Mouse (Mus musculus) forebrain, embryonic 10.5 days (tissue): ENCODE measurements around the gene Slc4a11. TPM values are rescaled to one million over a fixed set of nuclear protein-coding genes. Genes with fewer than 3 reads are reported as not detected.
"Not testable (repeated sequence)": the region's sequence is repeated elsewhere in the genome, so short reads cannot be mapped to it uniquely, and the experiment has no call there.

Experiments
- DNase-seq: peaks from one replicate; pipeline ENCODE4 v3.0.0-alpha.2; 2017; ENCODE audit warnings: low spot score; ENCODE audit errors: extremely low spot score
- H3K27ac ChIP-seq: fragments of 300-500 bp; sonication (generic); 2 replicates; pipeline ENCODE4 v1.5.1; 2016; ENCODE audit warnings: mild to moderate bottlenecking
- H3K27me3 ChIP-seq: fragments of 300-500 bp; sonication (generic); 2 replicates; pipeline ENCODE4 v1.6.1; 2016; ENCODE audit warnings: mild to moderate bottlenecking; ENCODE audit not compliant: poor library complexity, severe bottlenecking
- H3K36me3 ChIP-seq: fragments of 300-500 bp; sonication (generic); replicated peaks from 2 replicates; pipeline ENCODE4 v1.6.1; 2016; ENCODE audit warnings: mild to moderate bottlenecking, moderate library complexity
- H3K4me1 ChIP-seq: fragments of 300-500 bp; sonication (generic); 2 replicates; pipeline ENCODE4 v1.6.1; 2016
- H3K4me3 ChIP-seq: fragments of 300-500 bp; sonication (generic); 2 replicates; pipeline ENCODE4 v1.5.1; 2016; ENCODE audit warnings: mild to moderate bottlenecking, moderate library complexity
- H3K9me3 ChIP-seq: fragments of 300-500 bp; sonication (generic); 2 replicates; pipeline ENCODE4 v1.6.1; 2016; ENCODE audit warnings: mild to moderate bottlenecking, moderate library complexity
- WGBS: fragments of 180-500 bp; shearing (Covaris S2); methylation state at CpG from one replicate; pipeline ENCODE4 v1.1.7; 2016; 5-methylcytosine and 5-hydroxymethylcytosine counted together
- polyA plus RNA-seq: library from polyadenylated mRNA; unstranded; fragments of >200 nt; fragmentation: Nextera tagmentation; extraction: Ambion mirVana; gene quantifications from 2 replicates; pipeline ENCODE4 v1.2.1, GENCODE M21; 2016

The Slc4a11 gene
- polyA plus RNA-seq, 1 experiment from 2014 or later, result 0.71 TPM

DNA sequence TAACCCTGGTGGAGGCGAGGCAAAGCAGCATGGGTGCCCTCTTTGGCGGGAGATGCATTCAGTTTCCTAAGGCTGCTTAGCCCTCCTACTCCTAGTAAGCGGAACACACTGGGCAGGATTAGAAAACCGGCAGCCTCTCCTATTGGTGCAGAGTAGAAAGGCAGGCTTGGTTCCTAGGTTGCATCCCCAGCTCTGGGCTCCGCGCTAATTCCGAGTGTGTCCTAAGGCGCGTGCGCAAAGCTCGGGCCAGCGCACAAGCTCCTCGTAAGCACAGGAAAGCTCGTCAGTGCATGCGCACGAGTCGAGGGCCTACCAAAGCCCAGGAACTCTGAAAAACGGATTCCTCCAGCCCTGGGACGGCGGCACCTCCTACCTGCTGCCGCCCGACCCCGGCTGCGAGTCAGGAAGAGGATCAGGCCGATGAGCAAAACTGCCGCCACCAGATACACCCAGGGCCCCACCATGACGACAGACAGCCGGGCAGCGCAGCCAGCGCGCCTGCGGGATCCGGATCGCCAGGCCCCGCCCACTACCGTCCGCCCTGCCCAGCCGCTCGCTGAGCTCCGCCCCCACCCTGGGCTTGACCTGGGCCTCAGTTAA lies 33.1 kb downstream of the Slc4a11 start, which contains the start of gene Ddrgk1:
Gene Ddrgk1, minus strand, starts transcription at position 558 of the 600 bp plus-strand sequence.
- Histone ChIP-seq H3K4me1 (peaks cover 48% of the 10 kb centered on the region), H3K4me3 (peak within 1 kb of the TSS; percentile 63), H3K27me3 (no peaks in the 10 kb centered on the region), H3K36me3 (peaks cover 37% of the 10 kb centered on the region), H3K9me3 (no peaks in the 10 kb centered on the region), H3K27ac (peak within 1 kb of the TSS; percentile 97)
- under 1% methylated on average over 40 of the region's 40 CpGs for WGBS
- DNase-seq, result peak; percentile 93

DNA sequence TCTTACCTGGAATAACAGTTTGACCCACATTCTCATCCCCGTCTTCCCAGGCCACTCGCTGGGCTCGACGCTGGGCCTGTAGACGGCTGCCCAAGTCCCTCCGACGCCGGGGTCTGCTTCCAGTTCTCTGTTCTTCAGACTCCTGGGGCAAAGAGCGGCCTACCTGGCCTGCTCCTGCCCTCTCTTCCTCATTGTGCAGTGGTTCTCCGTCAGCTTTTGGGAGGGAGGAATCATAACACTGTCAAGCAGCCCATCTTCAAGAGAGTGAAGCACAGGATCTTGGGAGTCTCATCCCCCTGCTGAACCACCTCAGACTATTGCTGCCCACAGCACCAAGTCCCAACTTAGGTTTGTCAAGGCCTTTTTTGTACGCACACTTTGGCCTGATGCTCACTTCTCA lies 34.0 kb downstream of the Slc4a11 start:
- peak overlapping the region; percentile 63 for H3K4me3 ChIP-seq
- DNase-seq, result no peak
- no peaks in the 10 kb centered on the region for H3K9me3 ChIP-seq
- peak overlapping the region; percentile 97 for H3K27ac ChIP-seq
- H3K4me1 ChIP-seq, result peaks cover 39% of the 10 kb centered on the region
- H3K36me3 ChIP-seq, result peaks cover 45% of the 10 kb centered on the region
- H3K27me3 ChIP-seq, result no peaks in the 10 kb centered on the region
- 90% methylated on average over 11 of the region's 11 CpGs for WGBS

DNA sequence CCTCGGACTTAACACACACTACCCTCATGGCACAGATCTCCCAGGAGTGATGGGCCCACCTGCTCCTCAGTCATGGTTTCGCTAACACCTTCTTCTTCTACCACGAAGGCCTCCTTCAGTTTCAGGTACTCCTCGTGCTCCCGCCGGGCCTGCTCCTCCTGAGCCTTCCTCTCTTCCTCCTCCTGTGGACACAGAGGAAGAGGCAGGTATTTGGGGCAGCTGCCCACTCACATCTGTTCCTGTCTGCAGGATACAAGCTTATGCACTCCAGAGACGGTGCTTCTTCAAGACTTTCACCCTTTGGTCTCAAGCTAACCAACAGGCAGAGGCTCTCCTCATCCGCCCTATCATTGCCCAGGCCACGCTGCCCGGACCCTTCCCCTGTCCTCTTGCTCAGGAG lies 38.8 kb downstream of the Slc4a11 start:
- DNase-seq, result no peak
- H3K4me3 ChIP-seq, result no peak overlapping the region
- peaks cover 93% of the 10 kb centered on the region for H3K36me3 ChIP-seq
- no peak overlapping the region for H3K27ac ChIP-seq
- peaks cover 18% of the 10 kb centered on the region for H3K4me1 ChIP-seq
- no peaks in the 10 kb centered on the region for H3K9me3 ChIP-seq
- WGBS, result 94% methylated on average over 10 of the region's 10 CpGs
- no peaks in the 10 kb centered on the region for H3K27me3 ChIP-seq

DNA sequence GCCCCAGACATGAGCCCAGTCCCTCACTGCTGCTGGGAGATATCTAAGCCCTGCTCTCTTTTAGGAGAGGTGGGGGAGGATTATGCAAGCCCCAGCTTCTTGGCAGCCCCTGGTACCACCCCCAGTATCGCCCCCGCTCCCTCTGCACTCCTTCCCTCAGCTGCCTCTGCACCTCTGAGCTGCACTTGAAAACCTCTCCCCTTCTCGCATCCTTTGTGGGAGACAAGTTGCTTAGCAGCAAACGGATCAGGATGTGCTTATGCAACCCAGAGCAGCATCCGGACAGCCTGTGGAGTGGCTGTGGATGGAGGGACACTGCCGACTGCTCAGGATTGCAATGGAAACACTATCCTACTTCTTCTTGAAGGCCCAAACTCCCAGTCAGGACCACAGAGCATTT lies 39.8 kb downstream of the Slc4a11 start:
- WGBS, result 85% methylated on average over 6 of the region's 6 CpGs
- H3K4me3 ChIP-seq, result no peak overlapping the region
- peaks cover 100% of the 10 kb centered on the region for H3K36me3 ChIP-seq
- H3K27me3 ChIP-seq, result no peaks in the 10 kb centered on the region
- H3K9me3 ChIP-seq, result no peaks in the 10 kb centered on the region
- H3K27ac ChIP-seq, result no peak overlapping the region
- DNase-seq, result no peak
- peaks cover 8% of the 10 kb centered on the region for H3K4me1 ChIP-seq

DNA sequence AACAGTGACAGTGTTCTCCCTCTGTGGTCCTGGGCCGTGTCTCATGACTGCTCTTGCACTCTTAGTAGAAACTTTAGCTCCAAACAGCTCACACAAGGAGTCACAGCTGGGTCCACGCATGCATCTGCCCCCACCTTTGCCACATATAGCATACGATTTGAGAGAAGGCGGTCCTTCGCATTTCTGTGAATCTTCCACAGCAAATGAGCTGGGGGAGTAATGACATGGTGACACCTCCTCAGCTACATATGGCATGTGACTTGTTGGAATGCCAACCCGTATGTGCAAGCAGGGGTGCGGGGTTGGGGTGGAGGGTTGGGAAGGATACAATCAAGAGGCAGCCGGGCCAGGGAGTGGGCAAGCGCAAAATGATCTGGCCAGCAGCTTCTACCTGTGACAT lies 40.8 kb downstream of the Slc4a11 start:
- H3K27ac ChIP-seq, result no peak overlapping the region
- WGBS, result 94% methylated on average over 9 of the region's 9 CpGs
- H3K36me3 ChIP-seq, result peaks cover 95% of the 10 kb centered on the region
- no peaks in the 10 kb centered on the region for H3K27me3 ChIP-seq
- H3K9me3 ChIP-seq, result no peaks in the 10 kb centered on the region
- no peak overlapping the region for H3K4me3 ChIP-seq
- DNase-seq, result no peak
- H3K4me1 ChIP-seq, result no peaks in the 10 kb centered on the region

DNA sequence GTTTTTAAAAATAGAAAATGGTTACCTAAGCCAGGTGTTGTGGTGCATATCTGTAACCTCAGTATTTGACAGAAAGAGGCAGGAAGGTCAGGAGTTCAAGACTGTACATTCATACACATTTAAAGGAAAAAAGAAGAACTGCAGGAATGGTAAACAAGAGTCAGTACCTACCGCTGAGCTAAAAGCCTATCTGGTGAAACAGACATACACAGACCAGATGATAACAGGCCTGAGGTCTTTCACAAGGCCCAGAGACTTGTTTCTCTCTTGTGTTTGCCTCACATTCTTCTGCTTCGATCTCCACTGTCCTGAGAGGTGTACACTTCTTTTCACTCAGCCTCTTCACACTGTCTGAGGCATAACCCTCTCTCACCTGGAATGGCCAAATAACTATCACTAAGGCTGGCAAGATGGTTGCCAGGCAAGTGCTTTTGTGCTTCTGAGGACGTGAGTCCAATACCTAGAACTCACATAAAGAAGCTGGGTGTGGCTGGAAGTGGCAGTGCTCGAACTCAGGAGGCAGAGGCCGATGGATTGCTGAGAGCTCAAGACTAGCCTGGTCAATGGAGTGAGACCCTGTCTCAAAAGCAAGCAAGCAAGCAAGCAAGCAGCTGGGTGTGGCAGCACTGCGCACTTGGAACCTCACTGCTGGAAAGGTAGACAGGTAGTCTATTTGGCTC lies 41.5 kb downstream of the Slc4a11 start:
- Histone ChIP-seq H3K27ac (peak overlapping the region; percentile 31; the same call in 1 of the 2 replicates), H3K9me3 (no peaks in the 10 kb centered on the region), H3K4me3 (no peak overlapping the region), H3K36me3 (peaks cover 89% of the 10 kb centered on the region), H3K4me1 (no peaks in the 10 kb centered on the region), H3K27me3 (no peaks in the 10 kb centered on the region)
- no peak for DNase-seq
- WGBS, result 90% methylated on average over 6 of the region's 6 CpGs

DNA sequence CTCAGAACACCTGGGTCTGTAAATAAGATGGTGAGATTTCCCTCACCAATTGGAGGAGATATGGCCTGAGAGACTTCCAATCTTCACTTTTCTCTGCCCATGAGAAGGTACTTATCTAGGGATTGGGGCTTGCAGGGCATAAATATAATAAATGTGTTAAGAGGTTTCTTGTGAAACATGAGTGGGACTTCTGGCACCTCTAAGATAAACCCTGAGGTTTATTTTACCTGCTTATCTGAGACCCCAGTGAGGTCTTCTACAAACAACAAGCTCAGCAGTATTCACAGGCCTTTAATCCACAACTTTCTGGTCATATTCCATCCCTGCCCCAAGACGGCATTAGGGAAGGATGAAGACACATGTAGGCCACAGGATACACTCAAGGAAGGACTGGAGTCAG lies 43.6 kb downstream of the Slc4a11 start:
- Histone ChIP-seq H3K36me3 (peaks cover 86% of the 10 kb centered on the region), H3K9me3 (no peaks in the 10 kb centered on the region), H3K4me1 (no peaks in the 10 kb centered on the region), H3K27ac (no peak overlapping the region), H3K4me3 (no peak overlapping the region), H3K27me3 (no peaks in the 10 kb centered on the region)
- WGBS, result 91% methylated on average over 1 of the region's 1 CpGs
- no peak for DNase-seq

DNA sequence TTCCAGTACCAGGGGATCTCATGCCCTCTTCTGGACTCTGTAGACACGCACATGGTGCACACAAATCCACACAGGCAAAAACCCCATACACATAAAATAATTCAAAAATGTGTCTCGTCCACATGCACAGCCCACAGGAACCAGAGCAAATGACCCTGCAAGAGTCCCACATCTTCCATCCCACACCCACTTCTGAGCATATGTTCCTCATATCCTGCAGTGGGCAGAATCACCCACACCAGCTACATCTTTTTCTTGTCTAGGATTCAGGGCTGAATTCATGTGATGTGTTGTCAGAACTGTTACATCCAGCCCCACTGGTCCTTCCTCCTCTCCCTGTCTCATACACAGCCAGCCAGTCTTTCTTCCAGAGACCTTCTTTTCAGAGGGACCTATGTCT lies 44.0 kb downstream of the Slc4a11 start:
- DNase-seq, result no peak
- 96% methylated on average over 2 of the region's 2 CpGs for WGBS
- Histone ChIP-seq H3K36me3 (peaks cover 82% of the 10 kb centered on the region), H3K27me3 (no peaks in the 10 kb centered on the region), H3K27ac (no peak overlapping the region), H3K4me3 (no peak overlapping the region), H3K9me3 (no peaks in the 10 kb centered on the region), H3K4me1 (no peaks in the 10 kb centered on the region)

DNA sequence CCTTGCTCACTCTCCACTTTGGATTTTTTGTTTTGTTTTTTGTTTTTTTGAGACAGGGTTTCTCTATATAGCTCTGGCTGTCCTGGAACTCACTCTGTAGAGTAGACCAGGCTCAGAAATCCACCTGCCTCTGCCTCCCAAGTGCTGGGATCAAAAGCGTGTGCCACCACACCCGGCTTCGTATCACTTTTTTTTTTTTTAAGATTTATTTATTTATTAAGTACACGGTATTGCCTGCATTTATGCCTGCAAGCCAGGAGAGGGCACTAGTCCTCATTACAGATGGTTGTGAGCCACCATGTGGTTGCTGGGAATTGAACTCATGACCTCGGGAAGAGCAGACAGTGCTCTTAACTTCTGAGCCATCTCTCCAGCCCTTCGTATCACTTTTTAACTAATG lies 48.3 kb downstream of the Slc4a11 start:
- not testable (repeated sequence) for H3K9me3 ChIP-seq, H3K27me3 ChIP-seq, H3K27ac ChIP-seq, H3K4me1 ChIP-seq, DNase-seq, H3K4me3 ChIP-seq
- 82% methylated on average over 6 of the region's 6 CpGs for WGBS
- peaks cover 47% of the 10 kb centered on the region for H3K36me3 ChIP-seq

DNA sequence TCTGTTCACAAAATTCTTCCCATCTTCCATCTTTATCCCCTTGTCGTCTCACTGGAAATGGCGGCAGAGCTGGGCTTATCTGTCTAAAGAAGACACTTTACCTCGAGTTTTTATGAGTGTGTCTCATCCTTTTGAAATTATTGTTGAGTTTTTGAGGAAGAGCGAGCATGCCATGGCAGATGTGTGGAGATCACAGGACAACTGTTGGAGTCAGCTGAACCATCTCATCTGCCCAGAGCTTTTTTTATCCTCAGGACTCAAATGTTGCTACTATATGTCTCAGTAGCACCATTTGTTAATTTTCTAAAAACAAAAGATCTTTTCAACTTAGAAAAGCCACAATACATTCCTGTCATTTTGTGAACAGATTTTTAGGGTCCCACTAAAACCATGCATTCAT lies 52.1 kb downstream of the Slc4a11 start:
- no peaks in the 10 kb centered on the region for H3K9me3 ChIP-seq
- no peak overlapping the region for H3K27ac ChIP-seq
- DNase-seq, result no peak
- WGBS, result 86% methylated on average over 4 of the region's 4 CpGs
- H3K4me3 ChIP-seq, result no peak overlapping the region
- peaks cover 19% of the 10 kb centered on the region for H3K36me3 ChIP-seq
- H3K4me1 ChIP-seq, result peaks cover 22% of the 10 kb centered on the region
- peaks cover 20% of the 10 kb centered on the region for H3K27me3 ChIP-seq

DNA sequence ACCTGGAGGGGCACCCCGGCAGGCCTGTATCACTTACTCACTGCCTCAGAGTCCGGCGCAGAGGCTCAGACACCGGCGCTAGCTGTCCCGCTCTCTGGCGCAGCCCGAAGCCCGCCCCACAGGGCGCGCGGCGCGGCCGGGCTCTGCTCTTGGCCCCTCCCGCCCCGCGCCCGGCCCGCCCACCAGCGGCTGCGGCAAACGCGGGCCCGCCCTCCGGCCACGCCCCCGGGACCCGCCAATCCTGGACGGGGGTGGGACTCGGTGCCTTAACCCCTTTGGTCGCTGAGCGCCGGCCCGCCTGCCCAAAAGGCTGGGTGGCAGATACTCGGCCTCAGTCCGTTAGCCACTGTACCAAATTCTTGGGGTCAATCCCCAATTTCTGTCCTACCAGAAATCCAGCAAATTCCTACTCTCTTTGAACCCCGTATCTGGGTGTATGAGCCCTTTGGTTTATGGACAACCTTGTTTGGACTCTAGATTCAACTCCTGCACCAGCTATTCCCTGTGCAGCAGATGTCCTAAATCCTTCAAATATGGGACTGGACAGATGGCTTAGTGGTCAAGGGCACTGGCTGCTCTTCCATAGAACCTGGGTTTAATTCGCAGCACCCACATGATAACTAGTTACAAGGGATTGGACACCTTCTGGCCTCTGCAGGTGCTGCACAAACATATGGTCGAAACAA lies 54.5 kb downstream of the Slc4a11 start, which contains the start of gene Lzts3:
Gene Lzts3, minus strand, starts transcription at position 120 of the 686 bp plus-strand sequence.
- Histone ChIP-seq H3K36me3 (peaks cover 8% of the 10 kb centered on the region; the same call in 1 of the 2 replicates), H3K27ac (peak within 1 kb of the TSS; percentile 87), H3K4me1 (peaks cover 27% of the 10 kb centered on the region), H3K4me3 (peak within 1 kb of the TSS; percentile 76), H3K9me3 (no peaks in the 10 kb centered on the region), H3K27me3 (peaks cover 44% of the 10 kb centered on the region)
- peak; percentile 89 for DNase-seq
- 3% methylated on average over 39 of the region's 40 CpGs for WGBS

DNA sequence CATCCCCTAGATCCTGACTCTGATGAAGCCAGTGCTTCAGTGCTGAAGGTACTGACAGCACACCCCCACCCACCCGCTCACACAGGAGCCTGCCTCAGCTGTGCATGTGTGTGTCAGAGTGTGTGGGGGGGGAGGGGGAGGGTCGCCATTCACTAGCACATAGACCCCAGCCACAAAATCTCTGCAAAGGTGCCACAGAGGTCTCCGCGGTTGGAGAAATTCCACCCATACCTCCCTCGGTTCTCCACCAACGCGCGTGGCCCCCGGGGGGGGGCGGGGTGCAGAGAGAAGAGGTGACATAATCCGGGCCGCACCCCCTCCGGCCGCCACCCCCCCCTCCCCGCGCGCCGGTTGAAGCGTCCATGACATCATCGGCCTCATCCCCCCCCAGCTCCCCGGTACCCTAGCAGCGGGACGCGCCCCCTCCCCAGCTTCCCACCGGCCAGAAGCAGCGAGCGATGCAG lies 55.1 kb downstream of the Slc4a11 start:
- Histone ChIP-seq H3K4me1 (peaks cover 28% of the 10 kb centered on the region), H3K9me3 (no peaks in the 10 kb centered on the region), H3K36me3 (peaks cover 8% of the 10 kb centered on the region; the same call in 1 of the 2 replicates), H3K27ac (peak overlapping the region; percentile 87), H3K27me3 (peaks cover 50% of the 10 kb centered on the region), H3K4me3 (peak overlapping the region; percentile 76)
- 2% methylated on average over 25 of the region's 27 CpGs for WGBS
- no peak for DNase-seq
